Mouse (Mus musculus) hindbrain, embryonic 11.5 days (tissue): ENCODE measurements at regions not wholly inside any gene's neighbourhood (a gene's known extent, or its start where the extent isn't known, plus 50 kb on each side); places are given as distances from the start of the nearest gene placed in this dataset.

Experiments used
- ATAC-seq: fragments of 200-750 bp; cut with Nextera tagmentation; 2 replicates; pipeline ENCODE4 v1.8.0; 2017; ENCODE audit warnings: mild to moderate bottlenecking, moderate TSS enrichment, moderate library complexity; ENCODE audit not compliant: low FRiP score
- DNase-seq: peaks from one replicate; pipeline ENCODE4 v3.0.0-alpha.2; 2015; ENCODE audit warnings: low spot score
- H3K27ac ChIP-seq: fragments of 300-500 bp; sonication (generic); 2 replicates; pipeline ENCODE4 v1.5.1; 2014; ENCODE audit warnings: mild to moderate bottlenecking, low read depth, low read length
- H3K27me3 ChIP-seq: fragments of 300-500 bp; sonication (generic); 2 replicates; pipeline ENCODE4 v1.6.1; 2014; ENCODE audit warnings: mild to moderate bottlenecking, low read length, moderate library complexity, mixed read lengths; ENCODE audit not compliant: control insufficient read depth, insufficient read depth
- H3K36me3 ChIP-seq: fragments of 300-500 bp; sonication (generic); 2 replicates; pipeline ENCODE4 v1.6.1; 2014; ENCODE audit warnings: mild to moderate bottlenecking, low read length, moderate library complexity, mixed read lengths; ENCODE audit not compliant: control insufficient read depth, insufficient read depth
- H3K4me1 ChIP-seq: fragments of 300-500 bp; sonication (generic); replicated peaks from 2 replicates; pipeline ENCODE4 v1.6.1; 2014; ENCODE audit warnings: low read length, mixed read lengths; ENCODE audit not compliant: control insufficient read depth, insufficient read depth
- H3K4me2 ChIP-seq: fragments of 300-500 bp; sonication (generic); replicated peaks from 2 replicates; pipeline ENCODE4 v1.6.1; 2014; ENCODE audit warnings: mild to moderate bottlenecking, low read depth, low read length
- H3K4me3 ChIP-seq: fragments of 300-500 bp; sonication (generic); 2 replicates; pipeline ENCODE4 v1.5.1; 2014; ENCODE audit warnings: low read depth, low read length
- H3K9ac ChIP-seq: fragments of 300-500 bp; sonication (generic); 2 replicates; pipeline ENCODE4 v1.6.1; 2014; ENCODE audit warnings: low read depth, low read length
- H3K9me3 ChIP-seq: fragments of 300-500 bp; sonication (generic); 2 replicates; pipeline ENCODE4 v1.6.1; 2016; ENCODE audit warnings: low read length; ENCODE audit not compliant: control insufficient read depth
- WGBS: fragments of 180-500 bp; shearing (Covaris S2); extraction: QIAGEN DNeasy Blood & Tissue Kit; methylation state at CpG from one replicate; pipeline ENCODE4 v1.1.7; 2014; 5-methylcytosine and 5-hydroxymethylcytosine counted together

- no peak overlapping the region for H3K27ac ChIP-seq
- H3K9me3 ChIP-seq: no peaks in the 10 kb centered on the region
- H3K36me3 ChIP-seq: no peaks in the 10 kb centered on the region
- H3K27me3 ChIP-seq: no peaks in the 10 kb centered on the region
- H3K4me1 ChIP-seq: no peaks in the 10 kb centered on the region
- H3K9ac ChIP-seq: no peak overlapping the region
- no peak overlapping the region for H3K4me2 ChIP-seq
- H3K4me3 ChIP-seq: no peak overlapping the region
- no peak for DNase-seq
- no peak for ATAC-seq
These were observed 93.9 kb upstream of the Rps6ka3 start for GRCm38 (mm10) chrX:159116210-159116609.

DNA sequence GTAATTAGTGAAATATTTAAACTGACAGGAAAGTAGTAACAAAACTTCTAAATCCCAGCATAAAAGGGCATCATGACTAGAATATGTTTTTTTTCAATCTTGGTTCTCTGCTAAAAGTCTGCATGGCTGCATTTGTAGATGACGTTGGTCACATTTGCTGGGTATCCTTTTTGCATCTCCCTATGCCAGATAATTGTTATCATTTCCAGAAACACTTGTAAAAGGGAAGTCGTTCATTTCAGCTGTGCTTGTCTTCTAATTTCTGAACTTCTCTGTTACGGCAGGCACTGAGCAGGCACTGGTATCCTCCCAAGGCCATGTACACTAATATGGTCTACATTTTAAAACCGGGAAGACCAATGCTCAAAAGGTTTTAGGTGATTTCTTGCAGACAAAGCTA lies 69.6 kb upstream of the Rps6ka3 start:
- no peak for ATAC-seq
- Histone ChIP-seq H3K4me1 (no peaks in the 10 kb centered on the region), H3K4me3 (no peak overlapping the region), H3K9me3 (no peaks in the 10 kb centered on the region), H3K27ac (no peak overlapping the region), H3K9ac (no peak overlapping the region), H3K4me2 (no peak overlapping the region), H3K27me3 (no peaks in the 10 kb centered on the region), H3K36me3 (no peaks in the 10 kb centered on the region)
- DNase-seq: no peak
- 70% methylated on average over 4 of the region's 4 CpGs for WGBS

GRCm38 (mm10) chrX:159143278-159143677 lies 66.8 kb upstream of the Rps6ka3 start:
- WGBS: 87% methylated on average over 4 of the region's 4 CpGs
- Histone ChIP-seq H3K27ac (no peak overlapping the region), H3K9ac (no peak overlapping the region), H3K9me3 (no peaks in the 10 kb centered on the region), H3K4me1 (no peaks in the 10 kb centered on the region), H3K4me2 (no peak overlapping the region), H3K36me3 (no peaks in the 10 kb centered on the region), H3K27me3 (no peaks in the 10 kb centered on the region), H3K4me3 (no peak overlapping the region)
- ATAC-seq (no peak), DNase-seq (no peak)

- Histone ChIP-seq H3K36me3 (no peaks in the 10 kb centered on the region), H3K4me2 (no peak overlapping the region), H3K27me3 (no peaks in the 10 kb centered on the region), H3K9ac (no peak overlapping the region), H3K4me3 (no peak overlapping the region), H3K9me3 (no peaks in the 10 kb centered on the region), H3K4me1 (no peaks in the 10 kb centered on the region), H3K27ac (no peak overlapping the region)
- DNase-seq (no peak), ATAC-seq (no peak)
- 74% methylated on average over 3 of the region's 3 CpGs for WGBS
These were observed 65.4 kb upstream of the Rps6ka3 start for GRCm38 (mm10) chrX:159144674-159145073.

GRCm38 (mm10) chrX:159145212-159145611 lies 64.9 kb upstream of the Rps6ka3 start:
- DNase-seq (no peak), ATAC-seq (no peak)
- 72% methylated on average over 4 of the region's 4 CpGs for WGBS
- Histone ChIP-seq H3K4me1 (no peaks in the 10 kb centered on the region), H3K36me3 (no peaks in the 10 kb centered on the region), H3K9me3 (no peaks in the 10 kb centered on the region), H3K27me3 (no peaks in the 10 kb centered on the region), H3K9ac (no peak overlapping the region), H3K27ac (no peak overlapping the region), H3K4me3 (no peak overlapping the region), H3K4me2 (no peak overlapping the region)

GRCm38 (mm10) chrX:159155786-159156185 lies 54.3 kb upstream of the Rps6ka3 start:
- H3K27ac ChIP-seq: no peak overlapping the region
- H3K4me2 ChIP-seq: no peak overlapping the region
- no peak overlapping the region for H3K9ac ChIP-seq
- H3K27me3 ChIP-seq: no peaks in the 10 kb centered on the region
- no peak for DNase-seq
- no peaks in the 10 kb centered on the region for H3K9me3 ChIP-seq
- H3K4me3 ChIP-seq: no peak overlapping the region
- 72% methylated on average over 5 of the region's 5 CpGs for WGBS
- no peak for ATAC-seq
- no peaks in the 10 kb centered on the region for H3K36me3 ChIP-seq
- no peaks in the 10 kb centered on the region for H3K4me1 ChIP-seq

DNA sequence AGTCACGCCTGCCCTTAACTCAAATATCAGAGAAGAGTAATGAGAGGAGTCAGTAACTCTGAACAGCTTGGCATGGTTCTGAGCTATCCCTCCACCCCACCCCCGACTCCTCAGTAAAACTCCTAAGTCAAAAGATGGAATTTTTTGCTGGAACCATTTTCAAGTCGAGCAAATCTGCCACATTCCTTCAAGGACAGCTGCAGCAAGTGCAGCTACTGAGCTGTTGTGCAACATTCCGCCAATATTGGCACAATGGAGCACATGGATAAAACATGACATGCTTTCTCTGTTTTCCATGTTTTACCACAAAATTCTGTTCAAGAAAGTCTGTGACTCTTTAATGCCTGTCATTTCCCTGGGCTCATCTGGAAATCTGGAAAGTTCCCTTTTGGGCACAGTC lies 53.1 kb upstream of the Rps6ka3 start:
- ATAC-seq (no peak), DNase-seq (no peak)
- H3K4me2 ChIP-seq: no peak overlapping the region
- no peaks in the 10 kb centered on the region for H3K4me1 ChIP-seq
- no peak overlapping the region for H3K27ac ChIP-seq
- H3K36me3 ChIP-seq: no peaks in the 10 kb centered on the region
- no peak overlapping the region for H3K9ac ChIP-seq
- H3K9me3 ChIP-seq: no peaks in the 10 kb centered on the region
- no peak overlapping the region for H3K4me3 ChIP-seq
- H3K27me3 ChIP-seq: no peaks in the 10 kb centered on the region
- 66% methylated on average over 4 of the region's 4 CpGs for WGBS

- H3K9me3 ChIP-seq: no peaks in the 10 kb centered on the region
- H3K27ac ChIP-seq: no peak overlapping the region
- no peaks in the 10 kb centered on the region for H3K27me3 ChIP-seq
- H3K4me2 ChIP-seq: no peak overlapping the region
- H3K4me1 ChIP-seq: no peaks in the 10 kb centered on the region
- H3K4me3 ChIP-seq: no peak overlapping the region
- ATAC-seq (no peak), DNase-seq (no peak)
- H3K9ac ChIP-seq: no peak overlapping the region
- H3K36me3 ChIP-seq: no peaks in the 10 kb centered on the region
- 90% methylated on average over 2 of the region's 2 CpGs for WGBS
These were observed 50.4 kb upstream of the Rps6ka3 start for GRCm38 (mm10) chrX:159159727-159160126.
